Mouse (Mus musculus): ENCODE measurements around the gene Olfr1085. TPM values are rescaled to one million over a fixed set of nuclear protein-coding genes. Genes with fewer than 3 reads are reported as not detected.

The Olfr1085 gene
- not detected in 2 replicates for polyA plus RNA-seq (2012; rRNA removed)

GRCm38 (mm10) chr2:86661919-86662318 is at the start of gene Olfr1085:
Gene Olfr1085 (minus strand): TSS chr2:86662019.

GRCm38 (mm10) chr2:86698295-86698694 is 36.5 kb upstream of the Olfr1085 start, which contains the start of gene Olfr1087:
Gene Olfr1087 (minus strand): TSS chr2:86698395.

GRCm38 (mm10) chr2:86679992-86680391 is 18.2 kb upstream of the Olfr1085 start, which contains the start of gene Olfr1086:
Gene Olfr1086 (minus strand): TSS chr2:86680092.

GRCm38 (mm10) chr2:86639625-86640024 is 22.2 kb downstream of the Olfr1085 start, which contains the start of gene Olfr1084:
Gene Olfr1084 (minus strand): TSS chr2:86639725.

Other genes with a start within 250 kb of the Olfr1085 start
- not detected in 2 replicates for gene Olfr1061, start 248.0 kb downstream of the Olfr1085 start, polyA plus RNA-seq (2012; rRNA removed)
- gene Olfr1062, start 235.3 kb downstream of the Olfr1085 start, polyA plus RNA-seq (2012; rRNA removed): not detected in 2 replicates
- gene Olfr1065, start 211.4 kb downstream of the Olfr1085 start, polyA plus RNA-seq (2012; rRNA removed): not detected in 2 replicates
- not detected in 2 replicates for gene Olfr1066, start 205.8 kb downstream of the Olfr1085 start, polyA plus RNA-seq (2012; rRNA removed)
- not detected in 2 replicates for gene Olfr228, start 174.6 kb downstream of the Olfr1085 start, polyA plus RNA-seq (2012; rRNA removed)
- gene Olfr1076, start 153.6 kb downstream of the Olfr1085 start, polyA plus RNA-seq (2012; rRNA removed): not detected in 2 replicates
- gene Olfr1079, start 119.5 kb downstream of the Olfr1085 start, polyA plus RNA-seq (2012; rRNA removed): not detected in 2 replicates
- gene Olfr1080, start 103.8 kb downstream of the Olfr1085 start, polyA plus RNA-seq (2012; rRNA removed): not detected in 2 replicates
- gene Olfr1082, start 63.1 kb downstream of the Olfr1085 start, polyA plus RNA-seq (2012; rRNA removed): not detected in 2 replicates
- gene Olfr1084, start 22.3 kb downstream of the Olfr1085 start, polyA plus RNA-seq (2012; rRNA removed): not detected in 2 replicates
- gene Olfr1086, start 18.1 kb upstream of the Olfr1085 start, polyA plus RNA-seq (2012; rRNA removed): not detected in 2 replicates
- not detected in 2 replicates for gene Olfr1087, start 36.4 kb upstream of the Olfr1085 start, polyA plus RNA-seq (2012; rRNA removed)
- gene Olfr1089, start 71.7 kb upstream of the Olfr1085 start, polyA plus RNA-seq (2012; rRNA removed): not detected in 2 replicates
- not detected in 2 replicates for gene Olfr1090, start 97.0 kb upstream of the Olfr1085 start, polyA plus RNA-seq (2012; rRNA removed)
- not detected in 2 replicates for gene Olfr1093, start 120.5 kb upstream of the Olfr1085 start, polyA plus RNA-seq (2012; rRNA removed)
- not detected in 2 replicates for gene Olfr141, start 148.0 kb upstream of the Olfr1085 start, polyA plus RNA-seq (2012; rRNA removed)
- not detected in 2 replicates for gene Olfr1094, start 162.6 kb upstream of the Olfr1085 start, polyA plus RNA-seq (2012; rRNA removed)
- gene Olfr1095, start 189.7 kb upstream of the Olfr1085 start, polyA plus RNA-seq (2012; rRNA removed): not detected in 2 replicates
- gene Gm13723, start 212.8 kb upstream of the Olfr1085 start, polyA plus RNA-seq (2012; rRNA removed): not detected in 2 replicates
- not detected in 2 replicates for gene Olfr1097, start 230.2 kb upstream of the Olfr1085 start, polyA plus RNA-seq (2012; rRNA removed)